Mouse (Mus musculus): ENCODE measurements around the gene Smg7.

DNA sequence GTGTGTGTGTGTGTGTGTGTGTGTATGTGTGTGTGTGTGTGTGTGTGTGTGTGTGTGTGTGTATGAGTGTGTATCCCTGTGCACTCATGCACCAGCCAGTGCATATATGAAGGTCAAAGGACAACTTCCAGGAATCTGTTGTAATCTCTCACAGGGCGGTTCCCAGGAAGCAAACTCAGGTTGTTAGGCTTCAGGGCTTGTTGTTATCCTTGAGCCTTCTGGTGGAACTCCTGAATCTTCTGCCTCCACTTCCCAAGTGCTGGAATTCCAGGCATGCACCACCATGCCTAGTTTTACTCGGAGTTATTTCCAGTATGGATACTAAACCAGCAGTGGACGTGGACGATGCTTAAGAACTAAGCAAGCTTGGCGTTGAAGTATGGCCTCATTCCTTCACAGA, 14.5 kb upstream of the Smg7 start:
- TF ChIP-seq EP300 (IDR thresholded peaks at IDR 0.05; ENCODE audit: low read depth in 1 of 2, low read length in 2 of 2) (no peak), MAZ (IDR thresholded peaks at IDR 0.05; ENCODE audit: low read depth, low read length) (no peak), MYC (IDR thresholded peaks at IDR 0.05; ENCODE audit: low read depth, low read length) (no peak), CTCF (IDR thresholded peaks at IDR 0.05 in 2 of 3, conservative IDR thresholded peaks at IDR 0.05 in 1 of 3; ENCODE audit: control insufficient read depth in 1 of 3, insufficient read depth in 1 of 3, low read depth in 2 of 3, low read length in 3 of 3, poor library complexity in 1 of 3, severe bottlenecking in 1 of 3) (no peak)

All from MEL (cell line).